Mouse (Mus musculus) myocyte (in vitro differentiated cells): ENCODE data around the gene Fam83f. TPM values are rescaled to one million over a fixed set of nuclear protein-coding genes. Genes with fewer than 3 reads are reported as not detected.

Experiments used
- H3K27me3 ChIP-seq: one replicate; pipeline ENCODE4 v1.6.1; 2011; ENCODE audit not compliant: control insufficient read depth, insufficient read depth, insufficient read length
- H3K36me3 ChIP-seq: one replicate; pipeline ENCODE4 v1.6.1; 2011; ENCODE audit not compliant: control insufficient read depth, insufficient read depth
- H3K4me2 ChIP-seq: one replicate; pipeline ENCODE4 v1.6.1; 2011; ENCODE audit warnings: low read depth, control low read depth
- H3K4me3 ChIP-seq: one replicate; pipeline ENCODE4 v1.5.1; 2011; ENCODE audit warnings: mild to moderate bottlenecking, control low read depth, moderate library complexity
- H3K79me2 ChIP-seq: one replicate; pipeline ENCODE4 v1.6.1; 2011; ENCODE audit not compliant: control insufficient read depth, insufficient read depth
- H3ac ChIP-seq: one replicate; pipeline ENCODE4 v1.6.1; 2011; ENCODE audit not compliant: control insufficient read depth, insufficient read length
- CEBPB ChIP-seq: IDR thresholded peaks from 2 replicates; pipeline ENCODE4 v1.6.1; 2011; ENCODE audit warnings: mild to moderate bottlenecking, moderate library complexity; ENCODE audit not compliant: poor library complexity, insufficient read depth, severe bottlenecking
- E2F4 ChIP-seq: IDR thresholded peaks from one replicate; pipeline ENCODE4 v1.6.1; 2011; ENCODE audit warnings: mild to moderate bottlenecking, control low read depth, moderate library complexity; ENCODE audit not compliant: insufficient read depth
- MAX ChIP-seq: IDR thresholded peaks from one replicate; pipeline ENCODE4 v1.6.1; 2011; ENCODE audit warnings: low read depth, mild to moderate bottlenecking, control low read depth
- MYOD1 ChIP-seq, 3 experiments: IDR thresholded peaks; one replicate each; pipeline ENCODE4 v1.6.1; 2011; ENCODE audit warnings: control low read depth in 2 of 3, low read depth in 2 of 3, mild to moderate bottlenecking in 2 of 3, moderate library complexity in 1 of 3; ENCODE audit not compliant: insufficient read length in 2 of 3, control insufficient read depth in 1 of 3
- MYOG ChIP-seq, 3 experiments: IDR thresholded peaks; one replicate each; pipeline ENCODE4 v1.6.1; 2011; ENCODE audit warnings: control low read depth in 2 of 3, low read depth in 2 of 3, mild to moderate bottlenecking in 2 of 3; ENCODE audit not compliant: insufficient read length in 2 of 3, control insufficient read depth in 1 of 3, insufficient read depth in 1 of 3
- POLR2A ChIP-seq: IDR thresholded peaks from one replicate; pipeline ENCODE4 v1.6.1; 2011; ENCODE audit warnings: low read depth, mild to moderate bottlenecking, control low read depth, moderate library complexity; ENCODE audit not compliant: insufficient read length
- POLR2AphosphoS2 ChIP-seq: IDR thresholded peaks from one replicate; pipeline ENCODE4 v1.6.1; 2011; ENCODE audit warnings: low read depth, control low read depth; ENCODE audit not compliant: insufficient read length
- REST ChIP-seq: IDR thresholded peaks from one replicate; pipeline ENCODE4 v1.6.1; 2011; ENCODE audit warnings: mild to moderate bottlenecking, control low read depth, moderate library complexity; ENCODE audit not compliant: insufficient read depth, insufficient read length
- SRF ChIP-seq: IDR thresholded peaks from one replicate; pipeline ENCODE4 v1.6.1; 2011; ENCODE audit warnings: low read depth; ENCODE audit not compliant: control insufficient read depth, insufficient read length
- TCF12 ChIP-seq: IDR thresholded peaks from one replicate; pipeline ENCODE4 v1.6.1; 2011; ENCODE audit warnings: mild to moderate bottlenecking, control low read depth; ENCODE audit not compliant: poor library complexity, insufficient read depth, severe bottlenecking
- TCF3 ChIP-seq: IDR thresholded peaks from one replicate; pipeline ENCODE4 v1.6.1; 2011; ENCODE audit warnings: low read depth, control low read depth; ENCODE audit not compliant: insufficient read length
- USF1 ChIP-seq: IDR thresholded peaks from one replicate; pipeline ENCODE4 v1.6.1; 2011; ENCODE audit warnings: low read depth, mild to moderate bottlenecking, control low read depth, moderate library complexity
- polyA plus RNA-seq: library from polyadenylated mRNA; unstranded; fragments of >200 nt; fragmentation: generic; extraction: Trizol; gene quantifications from one replicate; pipeline ENCODE4 v1.2.1, GENCODE M21; 2012; ENCODE audit warnings: missing spikeins

Fam83f gene
- polyA plus RNA-seq, 1 experiment: not detected

DNA sequence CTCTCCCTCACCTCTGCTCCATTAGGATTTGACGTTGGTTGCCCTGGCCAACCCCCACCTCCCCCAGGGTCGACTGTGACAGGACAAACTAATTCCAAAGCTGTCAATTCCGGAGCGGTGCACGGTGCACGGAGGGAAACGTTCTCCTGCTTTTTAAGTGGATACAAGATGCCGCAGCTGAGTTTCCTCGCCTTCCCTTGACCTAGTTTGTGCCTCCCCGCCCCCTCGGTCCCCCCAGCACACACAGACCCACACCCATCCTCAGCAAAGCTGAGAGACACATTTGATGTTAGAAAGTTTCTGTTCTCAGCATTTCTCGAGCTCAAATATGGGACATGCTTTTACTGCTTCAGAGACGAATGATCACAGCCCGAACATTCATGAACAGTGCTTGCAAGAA, 40.9 kb upstream of the Fam83f start:
- H3K79me2 ChIP-seq: no peaks in the 10 kb centered on the region
- H3K4me2 ChIP-seq: no peak overlapping the region
- H3ac ChIP-seq: no peak overlapping the region
- no peak for TF ChIP-seq POLR2A
- no peak for TF ChIP-seq MYOG (IDR thresholded peaks at IDR 0.05; ENCODE audit: control insufficient read depth in 1 of 3, insufficient read depth in 1 of 3, insufficient read length in 2 of 3, low read depth in 2 of 3)
- no peak for TF ChIP-seq TCF12
- TF ChIP-seq SRF: no peak
- no peak for TF ChIP-seq MAX
- TF ChIP-seq TCF3: no peak
- TF ChIP-seq POLR2AphosphoS2: no peak
- no peak for TF ChIP-seq CEBPB
- no peak for TF ChIP-seq E2F4
- no peak for TF ChIP-seq USF1
- no peak for TF ChIP-seq MYOD1 (IDR thresholded peaks at IDR 0.05; ENCODE audit: control insufficient read depth in 1 of 3, insufficient read length in 2 of 3, low read depth in 2 of 3)
- TF ChIP-seq REST: no peak
- H3K36me3 ChIP-seq: no peaks in the 10 kb centered on the region
- no peak overlapping the region for H3K4me3 ChIP-seq
- peaks cover 1% of the 10 kb centered on the region for H3K27me3 ChIP-seq

DNA sequence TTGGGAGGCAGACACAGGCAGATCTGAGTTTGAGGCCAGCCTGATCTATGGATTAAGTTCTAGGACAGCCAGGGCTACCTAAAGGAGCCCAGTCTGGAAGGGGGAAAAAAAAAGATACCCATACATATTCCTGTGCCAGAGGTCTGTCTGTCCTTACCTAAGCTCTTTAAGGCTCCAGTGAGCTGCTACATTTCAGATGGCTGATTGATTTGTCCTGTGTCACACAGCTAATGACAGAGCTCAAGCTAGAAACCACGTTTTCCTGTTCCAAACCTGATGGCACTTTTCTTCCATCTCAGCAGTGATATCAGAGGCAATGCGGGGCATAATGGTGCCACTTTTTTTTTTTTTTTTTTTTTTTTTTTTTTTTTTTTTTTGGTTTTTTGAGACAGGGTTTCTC, 40.3 kb upstream of the Fam83f start:
- H3K27me3 ChIP-seq: no peaks in the 10 kb centered on the region
- H3K36me3 ChIP-seq: no peaks in the 10 kb centered on the region
- H3K4me2 ChIP-seq: no peak overlapping the region
- no peak for TF ChIP-seq MAX
- no peak for TF ChIP-seq CEBPB
- TF ChIP-seq MYOD1 (IDR thresholded peaks at IDR 0.05; ENCODE audit: control insufficient read depth in 1 of 3, insufficient read length in 2 of 3, low read depth in 2 of 3): no peak
- TF ChIP-seq TCF12: no peak
- TF ChIP-seq MYOG (IDR thresholded peaks at IDR 0.05; ENCODE audit: control insufficient read depth in 1 of 3, insufficient read depth in 1 of 3, insufficient read length in 2 of 3, low read depth in 2 of 3): no peak
- TF ChIP-seq POLR2A: no peak
- H3K4me3 ChIP-seq: no peak overlapping the region
- no peaks in the 10 kb centered on the region for H3K79me2 ChIP-seq
- no peak overlapping the region for H3ac ChIP-seq

DNA sequence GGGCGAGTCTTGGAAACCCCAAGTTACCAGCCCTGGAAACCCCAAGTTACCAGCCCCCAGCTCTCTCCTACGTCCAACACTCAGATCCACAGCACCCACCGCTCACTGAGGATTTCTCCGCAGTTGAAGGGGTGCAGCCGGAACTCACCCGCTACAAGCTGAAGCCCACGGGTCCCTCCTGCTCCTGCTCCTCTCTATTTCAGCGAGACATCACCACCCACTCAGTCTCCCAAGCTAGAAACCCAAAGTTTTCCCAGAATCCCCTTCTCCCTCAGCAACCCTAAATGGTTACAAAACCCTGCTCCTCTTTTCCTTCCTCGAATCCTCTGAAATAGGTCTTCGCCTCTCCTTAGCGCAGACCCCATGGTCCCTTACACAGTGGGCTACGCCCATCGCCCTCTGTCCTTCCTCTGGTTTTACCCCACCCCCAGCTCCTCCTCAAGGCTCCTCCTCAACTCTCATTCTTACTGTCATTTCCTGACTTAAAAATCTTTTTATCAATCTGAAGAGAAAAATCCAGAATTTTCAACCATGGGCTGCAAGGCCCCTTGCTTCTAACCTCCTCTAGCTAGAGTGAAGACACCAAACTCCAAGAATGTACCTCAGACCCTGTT, 39.3 kb upstream of the Fam83f start:
- Histone ChIP-seq H3K4me2 (no peak overlapping the region), H3K4me3 (no peak overlapping the region), H3ac (no peak overlapping the region), H3K79me2 (no peaks in the 10 kb centered on the region), H3K36me3 (no peaks in the 10 kb centered on the region), H3K27me3 (no peaks in the 10 kb centered on the region)
- TF ChIP-seq MYOD1 (IDR thresholded peaks at IDR 0.05; ENCODE audit: control insufficient read depth in 1 of 3, insufficient read length in 2 of 3, low read depth in 2 of 3) (no peak), MYOG (IDR thresholded peaks at IDR 0.05; ENCODE audit: control insufficient read depth in 1 of 3, insufficient read depth in 1 of 3, insufficient read length in 2 of 3, low read depth in 2 of 3) (no peak), SRF (no peak), TCF3 (no peak), E2F4 (no peak), POLR2A (no peak), REST (no peak)

DNA sequence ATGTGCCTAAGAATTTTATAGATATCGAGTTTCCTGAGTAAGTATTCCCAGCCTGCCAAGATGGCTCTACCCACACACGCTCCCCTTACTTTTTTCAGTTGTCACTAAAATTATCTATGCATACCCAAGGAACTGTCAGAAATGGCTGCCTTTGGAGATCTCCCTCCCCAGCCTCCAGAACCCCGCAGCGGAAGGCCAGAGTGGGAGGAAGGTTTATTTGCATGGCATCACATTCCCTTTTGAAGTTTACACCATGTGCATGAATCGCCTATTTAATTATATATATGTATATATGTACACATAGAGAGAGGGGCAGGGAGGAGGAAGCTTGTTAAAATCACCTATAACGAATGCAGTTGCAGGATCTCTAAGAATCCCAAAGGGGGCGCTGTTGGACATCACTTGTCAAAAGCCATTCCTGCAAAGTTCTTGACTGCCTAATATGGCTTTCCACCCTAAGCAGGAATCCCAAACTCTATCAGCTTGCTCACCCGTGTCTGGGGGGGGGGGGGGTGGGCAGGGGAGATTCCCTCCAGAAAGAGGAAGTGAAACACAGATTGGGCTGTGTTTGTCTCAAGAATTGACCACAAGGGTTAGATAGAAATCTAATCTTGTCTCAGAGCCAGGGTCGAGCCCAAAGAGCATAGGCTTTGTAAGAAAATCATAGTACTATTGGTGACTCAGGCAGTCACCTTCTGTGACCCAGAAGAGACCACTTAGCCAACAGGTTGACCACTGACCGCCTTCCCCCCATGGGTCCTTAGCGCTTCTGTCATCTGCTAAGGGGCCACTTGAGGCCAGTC, 37.1 kb upstream of the Fam83f start:
- no peak overlapping the region for H3K4me3 ChIP-seq
- no peaks in the 10 kb centered on the region for H3K36me3 ChIP-seq
- H3K79me2 ChIP-seq: no peaks in the 10 kb centered on the region
- no peak overlapping the region for H3ac ChIP-seq
- no peaks in the 10 kb centered on the region for H3K27me3 ChIP-seq
- no peak overlapping the region for H3K4me2 ChIP-seq
- TF ChIP-seq SRF (peak; percentile 89), CEBPB (no peak)

- no peak overlapping the region for H3K4me2 ChIP-seq
- H3K4me3 ChIP-seq: no peak overlapping the region
- no peaks in the 10 kb centered on the region for H3K36me3 ChIP-seq
- H3K27me3 ChIP-seq: no peaks in the 10 kb centered on the region
- TF ChIP-seq TCF12: no peak
- TF ChIP-seq CEBPB: no peak
- no peak for TF ChIP-seq USF1
- no peak for TF ChIP-seq POLR2A
- TF ChIP-seq MAX: no peak
- TF ChIP-seq MYOD1 (IDR thresholded peaks at IDR 0.05; ENCODE audit: control insufficient read depth in 1 of 3, insufficient read length in 2 of 3, low read depth in 2 of 3): no peak
- TF ChIP-seq MYOG (IDR thresholded peaks at IDR 0.05; ENCODE audit: control insufficient read depth in 1 of 3, insufficient read depth in 1 of 3, insufficient read length in 2 of 3, low read depth in 2 of 3): no peak
- TF ChIP-seq SRF: no peak
- no peak for TF ChIP-seq E2F4
- no peak for TF ChIP-seq REST
- TF ChIP-seq POLR2AphosphoS2: no peak
- no peak for TF ChIP-seq TCF3
- H3ac ChIP-seq: no peak overlapping the region
- H3K79me2 ChIP-seq: no peaks in the 10 kb centered on the region
Observed at GRCm38 (mm10) chr15:80636757-80637372, 34.8 kb upstream of the Fam83f start.
